Mouse (Mus musculus) kidney, adult 2 months (tissue): ENCODE data around the gene Prkci. TPM values are rescaled to one million over a fixed set of nuclear protein-coding genes. Genes with fewer than 3 reads are reported as not detected.

Experiments used
- DNase-seq: peaks from one replicate; pipeline ENCODE4 v3.0.0; 2021
- H3K27ac ChIP-seq: fragments of 200-500 bp; 2 replicates; pipeline ENCODE4 v1.5.1; 2012; ENCODE audit warnings: low read depth, low read length, control low read depth, inconsistent platforms; ENCODE audit not compliant: insufficient read depth
- H3K27me3 ChIP-seq: fragments of 200-500 bp; replicated peaks from 2 replicates; pipeline ENCODE4 v1.6.1; 2012; ENCODE audit warnings: mild to moderate bottlenecking, moderate library complexity, low read length, inconsistent platforms; ENCODE audit not compliant: control insufficient read depth, insufficient read depth
- H3K36me3 ChIP-seq: fragments of 200-500 bp; 2 replicates; pipeline ENCODE4 v1.6.1; 2012; ENCODE audit warnings: mild to moderate bottlenecking, moderate library complexity, low read length, inconsistent platforms; ENCODE audit not compliant: control insufficient read depth, insufficient read depth
- H3K4me1 ChIP-seq: fragments of 200-500 bp; 2 replicates; pipeline ENCODE4 v1.6.1; 2011; ENCODE audit warnings: low read length; ENCODE audit not compliant: control insufficient read depth, insufficient read depth
- H3K4me3 ChIP-seq: fragments of 200-500 bp; 2 replicates; pipeline ENCODE4 v1.5.1; 2011; ENCODE audit warnings: mild to moderate bottlenecking, low read depth, low read length, control low read depth; ENCODE audit not compliant: insufficient read depth
- CTCF ChIP-seq: fragments of 200-500 bp; conservative IDR thresholded peaks from 2 replicates; pipeline ENCODE4 v1.5.1; 2011; ENCODE audit warnings: low read depth, mild to moderate bottlenecking, control low read depth, low read length, moderate library complexity, mixed read lengths; ENCODE audit not compliant: insufficient read depth, insufficient read length
- POLR2A ChIP-seq: fragments of 200-500 bp; IDR thresholded peaks from one replicate; pipeline ENCODE4 v1.6.1; 2011; ENCODE audit warnings: low read depth, low read length, control low read depth
- WGBS: fragments of 180-500 bp; shearing (Covaris S2); methylation state at CpG from one replicate; pipeline ENCODE4 v1.1.7; 2018; 5-methylcytosine and 5-hydroxymethylcytosine counted together
- polyA plus RNA-seq: library from polyadenylated mRNA; depleted of rRNA; stranded (reverse); fragments of >200 nt; gene quantifications from 2 replicates; pipeline ENCODE4 v1.2.3, GENCODE M21; 2012

Prkci gene
- polyA plus RNA-seq, 1 experiment: 16.4 TPM

DNA sequence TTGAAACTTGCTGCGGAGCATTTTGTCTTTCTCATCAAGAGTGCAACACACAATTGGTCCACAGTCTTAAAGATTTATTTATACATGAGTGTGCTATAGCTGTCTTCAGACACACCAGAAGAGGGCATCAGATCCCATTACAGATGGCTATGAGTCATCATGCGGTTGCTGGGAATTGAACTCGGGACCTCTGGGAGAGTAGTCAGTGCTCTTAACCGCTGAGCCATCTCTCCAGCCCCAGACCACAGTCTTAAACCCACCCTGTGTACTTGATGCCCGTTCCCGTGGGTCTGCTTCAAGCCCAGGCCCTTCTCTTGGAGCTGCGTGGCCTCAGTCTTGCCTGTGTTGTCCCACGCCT is 65.2 kb downstream of the Prkci start:
- TF ChIP-seq CTCF: no peak
- TF ChIP-seq POLR2A: no peak
- no peak for DNase-seq
- H3K27ac ChIP-seq: no peak overlapping the region
- no peak overlapping the region for H3K4me3 ChIP-seq
- H3K27me3 ChIP-seq: no peaks in the 10 kb centered on the region
- 89% methylated on average over 8 of the region's 8 CpGs for WGBS
- H3K4me1 ChIP-seq: no peaks in the 10 kb centered on the region
- H3K36me3 ChIP-seq: no peaks in the 10 kb centered on the region

- H3K27ac ChIP-seq: no peak overlapping the region
- no peaks in the 10 kb centered on the region for H3K36me3 ChIP-seq
- no peaks in the 10 kb centered on the region for H3K27me3 ChIP-seq
- no peak for DNase-seq
- 56% methylated on average over 20 of the region's 20 CpGs for WGBS
- no peak for TF ChIP-seq POLR2A
- no peak for TF ChIP-seq CTCF
- H3K4me3 ChIP-seq: no peak overlapping the region
- H3K4me1 ChIP-seq: no peaks in the 10 kb centered on the region
Measured at GRCm38 (mm10) chr3:31061103-31061785, 65.7 kb downstream of the Prkci start.

GRCm38 (mm10) chr3:31061786-31062120 is 66.2 kb downstream of the Prkci start:
- no peak for DNase-seq
- no peak overlapping the region for H3K4me3 ChIP-seq
- 65% methylated on average over 4 of the region's 4 CpGs for WGBS
- H3K36me3 ChIP-seq: no peaks in the 10 kb centered on the region
- H3K4me1 ChIP-seq: no peaks in the 10 kb centered on the region
- H3K27me3 ChIP-seq: no peaks in the 10 kb centered on the region
- TF ChIP-seq POLR2A: no peak
- peak; percentile 32; the same call in 1 of the 2 replicates for TF ChIP-seq CTCF
- no peak overlapping the region for H3K27ac ChIP-seq

DNA sequence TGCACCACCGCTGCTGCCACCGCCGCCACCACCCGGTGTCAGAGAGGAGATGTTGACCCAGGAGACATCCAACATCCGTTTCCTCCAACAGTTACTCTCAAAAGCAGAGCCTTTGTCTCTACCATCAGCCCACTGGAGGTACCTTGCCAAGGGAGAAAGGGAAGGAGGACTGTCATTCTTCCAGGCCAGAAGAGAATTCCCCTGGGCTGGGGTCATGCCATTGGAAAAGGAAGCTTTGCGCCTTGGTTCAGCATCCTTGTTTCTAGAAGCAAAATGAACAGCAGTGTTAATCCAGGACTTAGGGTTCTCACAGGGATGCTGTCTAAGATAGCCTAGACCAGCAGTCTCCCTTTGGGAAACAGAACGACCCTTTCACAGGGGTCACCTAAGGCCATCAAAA is 66.8 kb downstream of the Prkci start:
- no peaks in the 10 kb centered on the region for H3K36me3 ChIP-seq
- no peak overlapping the region for H3K4me3 ChIP-seq
- DNase-seq: no peak
- H3K27me3 ChIP-seq: no peaks in the 10 kb centered on the region
- TF ChIP-seq POLR2A (no peak), CTCF (no peak)
- no peaks in the 10 kb centered on the region for H3K4me1 ChIP-seq
- 67% methylated on average over 7 of the region's 7 CpGs for WGBS
- H3K27ac ChIP-seq: no peak overlapping the region

DNA sequence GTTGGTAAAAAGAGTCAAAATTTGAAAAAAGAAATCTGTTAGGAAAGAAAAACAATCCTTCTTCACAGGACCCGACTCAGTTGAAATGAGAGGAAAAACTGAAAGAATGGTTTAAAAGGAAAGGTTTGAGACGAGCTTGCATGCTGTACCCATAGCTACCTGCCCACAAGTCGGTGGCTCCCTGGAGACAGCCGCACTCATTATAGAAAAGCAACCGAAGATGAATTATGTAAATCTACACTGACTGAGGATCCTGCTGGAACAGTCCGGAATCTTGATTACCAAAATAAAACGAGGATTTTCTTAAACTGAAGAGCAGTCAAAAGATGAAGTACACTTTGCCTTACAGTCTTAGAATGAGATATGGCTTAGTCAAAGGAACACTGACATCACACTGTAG is 72.9 kb downstream of the Prkci start:
- Histone ChIP-seq H3K4me3 (no peak overlapping the region), H3K27me3 (no peaks in the 10 kb centered on the region), H3K36me3 (no peaks in the 10 kb centered on the region), H3K4me1 (no peaks in the 10 kb centered on the region), H3K27ac (no peak overlapping the region)
- no peak for DNase-seq
- TF ChIP-seq POLR2A: no peak
- TF ChIP-seq CTCF: no peak
- 86% methylated on average over 7 of the region's 7 CpGs for WGBS

DNA sequence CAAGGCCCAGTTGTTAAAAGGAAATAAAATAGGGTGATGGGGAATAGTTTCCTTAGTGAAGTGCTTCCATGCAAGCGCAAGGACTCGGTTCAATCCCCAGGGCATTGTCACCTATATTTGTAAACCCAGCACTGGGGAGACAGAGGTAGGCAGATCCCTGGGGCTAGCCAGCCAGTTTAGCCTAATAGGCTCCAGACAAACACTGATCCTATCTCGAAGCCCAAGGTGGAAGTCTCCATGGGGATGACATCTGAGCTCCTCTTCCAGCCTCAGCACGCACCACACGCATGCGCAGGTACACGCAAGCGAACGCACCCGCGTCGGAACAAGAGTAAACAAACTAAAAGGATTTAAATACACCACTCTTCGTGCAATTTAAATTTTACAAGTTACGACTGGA is 76.3 kb downstream of the Prkci start:
- 93% methylated on average over 14 of the region's 14 CpGs for WGBS
- Histone ChIP-seq H3K4me1 (peaks cover 3% of the 10 kb centered on the region; the same call in 1 of the 2 replicates), H3K27ac (no peak overlapping the region), H3K27me3 (no peaks in the 10 kb centered on the region), H3K4me3 (no peak overlapping the region), H3K36me3 (no peaks in the 10 kb centered on the region)
- TF ChIP-seq CTCF (no peak), POLR2A (no peak)
- no peak for DNase-seq

- DNase-seq: peak; percentile 86
Measured at GRCm38 (mm10) chr3:31075808-31076207, 80.3 kb downstream of the Prkci start.

More at GRCm38 (mm10) chr3:31075808-31076207, 80.3 kb downstream of the Prkci start:
- Histone ChIP-seq H3K27me3 (no peaks in the 10 kb centered on the region), H3K36me3 (no peaks in the 10 kb centered on the region), H3K4me3 (no peak overlapping the region), H3K27ac (no peak overlapping the region), H3K4me1 (peaks cover 7% of the 10 kb centered on the region; the same call in 1 of the 2 replicates)
- 41% methylated on average over 11 of the region's 11 CpGs for WGBS
- TF ChIP-seq POLR2A: no peak
- TF ChIP-seq CTCF: 0 out of 2 replicates have a peak, but pooled peaks have one; percentile 17
